Mouse (Mus musculus): ENCODE data around the gene Bri3bp.

GRCm38 (mm10) chr5:125403481-125404465 is 37.6 kb upstream of the Bri3bp start:
- no peak for TF ChIP-seq CTCF (IDR thresholded peaks at IDR 0.05)
- TF ChIP-seq EP300 (IDR thresholded peaks at IDR 0.05) = peak; percentile 50

Measured in lung, postnatal 0 days (tissue).